Mouse (Mus musculus) liver, adult 2 months (tissue): ENCODE data around the gene AC131692.1. TPM values are rescaled to one million over a fixed set of nuclear protein-coding genes. Genes with fewer than 3 reads are reported as not detected.
A peak's percentile ranks its signal among the peaks of the same experiment; 100 is the strongest.

Source experiments
- DNase-seq: peaks from one replicate; pipeline ENCODE4 v3.0.0-alpha.2; 2011; ENCODE audit warnings: low read depth, low spot score; ENCODE audit errors: extremely low read depth
- H3K27ac ChIP-seq: fragments of 200-500 bp; replicated peaks from 2 replicates; pipeline ENCODE4 v1.5.1; 2012; ENCODE audit warnings: low read depth, mild to moderate bottlenecking, control low read depth, inconsistent platforms, low read length; ENCODE audit not compliant: insufficient read depth
- H3K27me3 ChIP-seq: fragments of 200-500 bp; 2 replicates; pipeline ENCODE4 v1.6.1; 2012; ENCODE audit warnings: mild to moderate bottlenecking, moderate library complexity, low read length, inconsistent platforms; ENCODE audit not compliant: control insufficient read depth, insufficient read depth
- H3K36me3 ChIP-seq: fragments of 200-500 bp; 2 replicates; pipeline ENCODE4 v1.6.1; 2012; ENCODE audit warnings: low read length, inconsistent platforms; ENCODE audit not compliant: control insufficient read depth, insufficient read depth
- H3K4me1 ChIP-seq: fragments of 200-500 bp; 2 replicates; pipeline ENCODE4 v1.6.1; 2011; ENCODE audit warnings: low read length; ENCODE audit not compliant: control insufficient read depth, insufficient read depth
- H3K4me3 ChIP-seq: fragments of 200-500 bp; 2 replicates; pipeline ENCODE4 v1.5.1; 2011; ENCODE audit warnings: low read depth, mild to moderate bottlenecking, control low read depth, low read length, moderate library complexity; ENCODE audit not compliant: insufficient read depth
- H3K79me2 ChIP-seq: fragments of 200-500 bp; 2 replicates; pipeline ENCODE4 v1.6.1; 2012; ENCODE audit warnings: inconsistent platforms, mild to moderate bottlenecking, low read length, moderate library complexity; ENCODE audit not compliant: control insufficient read depth, insufficient read depth
- H3K9ac ChIP-seq: fragments of 200-500 bp; 2 replicates; pipeline ENCODE4 v1.6.1; 2012; ENCODE audit warnings: low read depth, mild to moderate bottlenecking, control low read depth, inconsistent platforms, low read length
- CTCF ChIP-seq: fragments of 200-500 bp; IDR thresholded peaks from 2 replicates; pipeline ENCODE4 v1.5.1; 2011; ENCODE audit warnings: low read depth, low read length, control low read depth
- POLR2A ChIP-seq: fragments of 200-500 bp; IDR thresholded peaks from 2 replicates; pipeline ENCODE4 v1.6.1; 2011; ENCODE audit warnings: low read length, control low read depth; ENCODE audit not compliant: insufficient read depth; ENCODE audit errors: extremely low read depth
- WGBS: fragments of 180-500 bp; shearing (Covaris S2); methylation state at CpG from one replicate; pipeline ENCODE4 v1.1.7; 2018; 5-methylcytosine and 5-hydroxymethylcytosine counted together
- polyA plus RNA-seq: library from polyadenylated mRNA; depleted of rRNA; stranded (reverse); fragments of >200 nt; gene quantifications from 2 replicates; pipeline ENCODE4 v1.2.3, GENCODE M21; 2012
- total RNA-seq: library from RNA; depleted of rRNA; stranded (reverse); fragments of >200 nt; gene quantifications from 2 replicates; pipeline ENCODE4 v1.2.3, GENCODE M21; 2014

The AC131692.1 gene
- total and polyA plus RNA-seq, 2 experiments, result not detected

GRCm38 (mm10) chr19:6048681-6049410 is 45.4 kb upstream of the AC131692.1 start:
- Histone ChIP-seq H3K4me3 (no peak overlapping the region), H3K4me1 (peaks cover 22% of the 10 kb centered on the region), H3K9ac (no peak overlapping the region), H3K79me2 (peaks cover 25% of the 10 kb centered on the region; the same call in 1 of the 2 replicates), H3K36me3 (peaks cover 40% of the 10 kb centered on the region), H3K27ac (no peak overlapping the region), H3K27me3 (no peaks in the 10 kb centered on the region)
- TF ChIP-seq POLR2A (no peak), CTCF (no peak)
- DNase-seq, result no peak
- WGBS, result 79% methylated on average over 11 of the region's 11 CpGs

- 72% methylated on average over 7 of the region's 7 CpGs for WGBS
- H3K4me1 ChIP-seq, result peaks cover 23% of the 10 kb centered on the region
- peaks cover 18% of the 10 kb centered on the region; the same call in 1 of the 2 replicates for H3K79me2 ChIP-seq
- DNase-seq, result no peak
- peaks cover 52% of the 10 kb centered on the region for H3K36me3 ChIP-seq
- H3K27me3 ChIP-seq, result no peaks in the 10 kb centered on the region
- no peak overlapping the region for H3K9ac ChIP-seq
- TF ChIP-seq POLR2A, result no peak
- no peak for TF ChIP-seq CTCF
- no peak overlapping the region for H3K27ac ChIP-seq
- H3K4me3 ChIP-seq, result no peak overlapping the region
Measured at GRCm38 (mm10) chr19:6052516-6052915, 41.7 kb upstream of the AC131692.1 start.

GRCm38 (mm10) chr19:6054296-6054695 is 39.9 kb upstream of the AC131692.1 start:
- H3K79me2 ChIP-seq, result peaks cover 4% of the 10 kb centered on the region; the same call in 1 of the 2 replicates
- peaks cover 14% of the 10 kb centered on the region; the same call in 1 of the 2 replicates for H3K4me1 ChIP-seq
- no peak for TF ChIP-seq CTCF
- no peak for TF ChIP-seq POLR2A
- H3K9ac ChIP-seq, result no peak overlapping the region
- 75% methylated on average over 5 of the region's 5 CpGs for WGBS
- no peak overlapping the region for H3K4me3 ChIP-seq
- H3K36me3 ChIP-seq, result peaks cover 43% of the 10 kb centered on the region
- DNase-seq, result no peak
- no peak overlapping the region for H3K27ac ChIP-seq
- H3K27me3 ChIP-seq, result no peaks in the 10 kb centered on the region

DNA sequence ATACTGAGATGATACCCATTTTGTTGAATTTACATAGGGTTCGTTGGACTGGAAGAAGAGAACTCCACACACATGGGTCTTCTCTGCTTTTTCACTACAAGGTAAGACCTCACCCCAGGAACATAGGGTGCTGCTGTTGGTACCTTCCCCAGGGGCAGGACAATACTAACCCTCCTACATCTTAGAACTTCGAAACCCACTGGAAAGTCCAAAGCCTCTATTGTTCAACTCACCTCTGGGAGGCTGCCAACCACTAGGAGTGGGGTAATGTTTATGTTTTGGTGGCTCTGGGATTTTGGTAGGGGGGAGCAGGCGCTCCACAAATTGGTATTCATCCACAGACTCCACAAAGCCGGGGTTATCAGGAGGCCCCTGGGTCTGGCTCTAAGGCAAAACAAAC is 37.5 kb upstream of the AC131692.1 start:
- TF ChIP-seq POLR2A (no peak), CTCF (no peak)
- Histone ChIP-seq H3K9ac (no peak overlapping the region; the same call in 1 of the 2 replicates), H3K27me3 (no peaks in the 10 kb centered on the region), H3K79me2 (no peaks in the 10 kb centered on the region; the same call in 1 of the 2 replicates), H3K4me3 (no peak overlapping the region), H3K4me1 (peaks cover 11% of the 10 kb centered on the region; the same call in 1 of the 2 replicates), H3K27ac (no peak overlapping the region), H3K36me3 (peaks cover 33% of the 10 kb centered on the region)
- 26% methylated on average over 4 of the region's 4 CpGs for WGBS
- DNase-seq, result no peak

- Histone ChIP-seq H3K79me2 (no peaks in the 10 kb centered on the region; the same call in 1 of the 2 replicates), H3K36me3 (peaks cover 25% of the 10 kb centered on the region), H3K4me1 (peaks cover 16% of the 10 kb centered on the region), H3K4me3 (peak within 1 kb of the TSS; percentile 87), H3K27ac (peak within 1 kb of the TSS; percentile 82), H3K9ac (peak within 1 kb of the TSS; percentile 91), H3K27me3 (no peaks in the 10 kb centered on the region)
- WGBS, result under 1% methylated on average over 63 of the region's 63 CpGs
- peak; percentile 81 for DNase-seq
- TF ChIP-seq POLR2A, result peak; percentile 94
- no peak for TF ChIP-seq CTCF
Measured at GRCm38 (mm10) chr19:6057313-6058096, 36.7 kb upstream of the AC131692.1 start, which contains the start of the genes Mrpl49 and Fau. TSS of gene Mrpl49 (minus strand) at chr19:6057785. TSS of gene Fau (plus strand) at chr19:6057844.
